Mouse (Mus musculus) frontal cortex, adult (tissue): ENCODE measurements at regions not wholly inside any gene's neighbourhood (a gene's known extent, or its start where the extent isn't known, plus 50 kb on each side); places are given as distances from the start of the nearest gene placed in this dataset.

ENCODE experiments used
- ATAC-seq: cut with Nextera tagmentation; 2 replicates; pipeline ENCODE4 v1.9.2; 2017; ENCODE audit warnings: mild to moderate bottlenecking, moderate library complexity, mixed read lengths; ENCODE audit not compliant: low TSS enrichment

DNA sequence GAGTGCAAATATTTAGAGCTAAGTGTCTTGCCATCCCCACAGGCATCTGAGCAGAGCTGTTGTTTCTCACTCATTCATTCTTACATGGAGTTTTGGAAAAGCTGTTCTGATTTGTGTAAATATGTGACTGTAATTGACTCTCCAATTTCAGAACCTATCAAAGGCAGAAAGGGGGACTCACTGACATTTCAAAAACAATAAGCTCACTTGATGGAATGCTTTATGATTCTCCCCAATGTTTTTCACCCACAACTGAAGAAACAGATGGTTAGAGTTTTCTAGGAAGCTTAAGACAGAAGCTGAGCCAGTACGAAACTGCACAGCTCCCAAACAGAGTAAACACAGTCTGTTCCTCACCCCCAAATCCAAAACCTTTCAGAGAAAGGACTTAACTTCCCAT is 460.1 kb upstream of the Etaa1 start:
- peak; percentile 84 for ATAC-seq

GRCm38 (mm10) chr11:18408071-18408752 is 454.5 kb upstream of the Etaa1 start:
- ATAC-seq: no peak

GRCm38 (mm10) chr11:18399561-18399960 is 445.9 kb upstream of the Etaa1 start:
- ATAC-seq: no peak

DNA sequence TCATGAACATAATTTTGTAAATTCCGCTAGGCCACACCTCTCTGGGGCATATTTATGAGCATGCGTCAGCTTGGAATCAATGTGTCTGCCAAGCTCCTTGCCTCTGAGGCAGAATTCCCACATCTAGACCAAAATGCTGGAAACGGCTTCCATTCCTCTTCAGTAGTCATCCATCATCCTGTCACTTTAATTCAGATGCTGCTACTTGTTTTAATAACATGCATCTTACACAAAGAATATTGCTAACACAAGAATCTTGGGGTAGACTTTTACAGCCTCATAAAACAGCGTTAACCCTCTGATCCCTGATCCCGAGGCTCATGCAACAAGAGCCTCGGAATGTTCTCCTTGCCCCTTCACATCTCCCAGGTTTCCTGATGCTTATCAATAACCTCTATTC is 442.7 kb upstream of the Etaa1 start:
- no peak for ATAC-seq

- ATAC-seq: no peak
Measured at GRCm38 (mm10) chr11:18395631-18396030, 442.0 kb upstream of the Etaa1 start.

DNA sequence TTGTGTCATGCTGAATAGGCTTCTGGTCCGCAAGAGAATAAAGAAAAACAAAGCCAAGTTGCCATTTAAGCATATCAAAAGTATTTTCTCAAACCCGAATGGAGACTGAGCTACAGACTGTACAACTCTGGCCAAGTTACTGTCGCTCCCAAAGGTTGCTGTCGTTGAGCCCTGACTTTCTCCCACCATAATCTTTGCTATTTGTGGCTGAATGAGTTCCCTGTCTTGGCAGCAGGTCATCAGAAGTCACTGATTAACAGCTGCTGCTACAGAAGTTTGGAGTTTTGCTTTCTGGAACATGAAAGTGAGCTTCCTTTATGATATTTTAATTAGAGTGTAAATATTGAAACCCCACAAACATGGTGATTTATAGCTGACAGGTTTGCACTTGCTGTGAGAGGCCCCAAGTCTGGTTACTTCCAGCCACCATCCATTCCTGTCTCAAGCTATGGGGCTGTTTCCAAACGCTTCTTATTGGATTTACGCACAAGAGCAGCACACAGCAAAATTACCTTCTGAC is 419.2 kb upstream of the Etaa1 start:
- ATAC-seq: no peak

GRCm38 (mm10) chr11:18371304-18371703 is 417.6 kb upstream of the Etaa1 start:
- no peak for ATAC-seq

DNA sequence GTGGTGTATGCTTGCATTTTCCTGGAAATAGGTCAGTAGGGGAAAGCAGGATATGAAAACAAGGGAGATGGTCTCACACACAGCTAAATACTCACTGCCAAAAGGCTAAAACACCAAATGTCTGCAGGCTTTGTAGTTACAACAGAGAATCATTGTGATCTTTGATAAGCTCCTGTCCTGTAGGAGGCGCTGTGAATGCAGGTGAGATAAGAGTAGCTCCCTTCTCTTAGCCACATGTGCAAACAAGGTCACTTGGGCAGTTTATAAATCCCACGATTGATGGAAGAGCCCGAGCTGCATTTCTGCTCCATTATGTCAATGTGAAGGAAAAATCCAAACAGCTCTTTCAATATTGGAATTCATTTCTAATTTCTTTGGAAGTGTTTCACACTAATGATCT is 417.2 kb upstream of the Etaa1 start:
- ATAC-seq: no peak

DNA sequence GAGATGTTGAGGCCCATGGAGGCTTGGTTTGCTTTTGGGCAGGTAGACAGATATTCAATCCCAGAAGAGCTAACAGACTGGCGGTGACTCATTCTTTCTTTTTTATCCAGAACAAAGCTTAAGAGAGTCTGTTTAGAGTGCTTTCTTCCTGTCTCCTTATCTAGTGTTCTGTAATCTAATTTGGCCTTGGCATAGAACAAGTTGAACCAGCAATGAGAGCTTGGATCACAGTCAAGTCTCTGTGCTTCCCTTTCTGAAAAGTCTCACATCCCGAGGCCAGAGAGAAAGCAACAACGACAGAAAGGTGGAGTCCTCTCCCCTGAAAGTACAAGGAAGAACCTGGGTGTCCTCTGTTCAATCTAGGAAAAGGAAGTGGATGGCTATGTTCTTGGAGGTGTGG is 401.2 kb upstream of the Etaa1 start:
- peak; percentile 52 for ATAC-seq

- ATAC-seq: no peak
Measured at GRCm38 (mm10) chr11:18354156-18354555, 400.5 kb upstream of the Etaa1 start.

- no peak for ATAC-seq
Measured at GRCm38 (mm10) chr11:18347841-18348240, 394.2 kb upstream of the Etaa1 start.

- no peak for ATAC-seq
Measured at GRCm38 (mm10) chr11:18313510-18314301, 360.0 kb upstream of the Etaa1 start.

DNA sequence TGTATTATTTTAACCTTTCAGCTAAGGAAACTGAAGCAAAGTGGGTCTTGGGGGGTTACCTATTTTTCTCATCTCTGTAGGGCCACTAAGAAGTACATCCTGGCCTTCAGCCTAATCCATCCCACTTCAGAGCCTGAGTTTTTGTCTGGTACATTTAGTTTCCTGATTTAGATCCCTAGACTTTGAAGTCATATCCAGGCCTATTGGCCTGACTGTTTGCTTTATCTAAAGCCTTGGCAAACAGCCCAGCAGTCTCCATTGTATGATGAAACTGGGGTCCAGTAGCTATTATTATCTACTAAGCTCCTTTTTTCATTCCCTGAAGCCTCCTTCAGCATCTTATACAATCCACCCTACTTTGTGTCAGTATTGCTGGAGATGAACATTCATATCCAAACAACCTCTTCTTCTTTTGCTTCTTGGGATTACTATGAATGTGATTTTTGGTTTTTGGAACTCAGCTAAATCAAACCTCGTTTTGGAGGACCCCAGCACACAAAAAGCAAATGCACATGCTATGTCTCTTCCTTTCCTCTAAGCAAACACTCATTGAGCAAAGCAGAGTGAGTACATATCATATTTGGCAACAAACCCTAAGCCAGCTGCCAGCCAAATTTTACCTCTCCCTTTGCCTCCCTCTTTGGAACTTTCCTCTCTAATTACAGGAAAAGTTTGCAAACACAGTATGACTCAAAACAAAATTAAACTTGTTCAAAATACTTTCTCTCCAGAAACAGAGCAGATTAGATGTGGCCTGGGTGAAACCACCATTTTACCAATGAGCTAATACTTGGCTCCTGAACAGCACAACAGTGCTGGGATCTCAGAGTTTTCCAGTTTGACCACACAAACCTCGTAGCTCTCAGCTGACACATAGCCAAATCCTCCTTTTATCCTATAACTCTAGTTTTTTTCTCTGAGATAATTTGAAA is 342.8 kb upstream of the Etaa1 start:
- ATAC-seq: no peak

- no peak for ATAC-seq
Measured at GRCm38 (mm10) chr11:18278585-18279136, 325.0 kb upstream of the Etaa1 start.

DNA sequence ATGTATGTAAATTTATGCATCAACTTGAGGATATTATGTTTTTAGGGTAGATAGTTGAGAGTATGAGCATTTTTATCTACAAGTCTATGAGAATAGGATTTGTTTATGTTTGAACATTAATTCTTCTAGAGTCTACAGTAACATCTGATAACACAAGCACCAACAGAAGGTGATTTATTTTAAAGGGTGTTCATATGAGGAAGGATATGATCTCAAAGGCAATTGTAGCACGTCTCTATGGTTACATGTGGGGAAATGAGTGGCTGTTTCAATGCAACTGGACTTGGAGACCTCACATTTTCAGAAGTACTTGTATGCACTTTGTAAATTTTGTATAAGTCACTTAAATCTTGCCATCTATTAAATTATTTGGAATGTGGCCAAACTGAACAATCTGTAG is 318.7 kb upstream of the Etaa1 start:
- no peak for ATAC-seq

- no peak for ATAC-seq
Measured at GRCm38 (mm10) chr11:18266161-18266560, 312.5 kb upstream of the Etaa1 start.

DNA sequence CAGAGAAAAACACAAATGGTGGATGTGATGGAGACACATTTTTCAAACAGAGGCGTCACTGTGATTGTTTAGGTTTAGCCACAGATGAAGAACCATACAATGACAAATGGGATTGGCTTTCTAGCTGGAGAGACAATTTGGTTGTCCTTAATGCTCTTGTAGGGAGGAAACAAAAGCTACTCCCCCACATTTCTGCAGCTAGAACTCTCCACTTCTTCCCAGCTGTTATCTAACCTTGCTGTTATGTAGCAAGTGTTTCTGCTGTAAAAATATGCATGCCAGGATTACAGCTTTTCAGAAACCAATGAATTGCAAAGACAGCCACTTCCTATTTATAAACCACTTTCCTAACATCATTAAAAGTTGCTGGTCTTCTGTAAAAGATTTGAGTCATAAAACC is 309.2 kb upstream of the Etaa1 start:
- ATAC-seq: peak; percentile 98

DNA sequence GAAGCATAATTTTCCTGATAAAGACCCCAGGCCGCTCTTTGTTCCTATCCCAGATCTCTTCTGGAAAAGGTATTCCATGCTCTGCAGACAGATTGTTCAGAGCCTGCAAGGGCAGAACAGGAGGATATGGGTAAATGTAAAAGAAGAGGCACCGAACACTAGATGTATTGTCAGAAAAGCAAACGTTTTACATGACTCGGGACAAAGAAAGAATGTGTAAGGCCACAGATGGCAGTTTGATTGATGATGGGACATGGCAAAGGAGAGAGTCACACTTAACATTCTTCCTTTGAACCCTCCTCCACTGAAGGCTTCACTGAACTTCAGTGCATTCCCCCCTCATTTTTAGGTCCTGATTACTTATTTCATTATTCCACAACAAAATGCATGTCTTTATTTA is 295.6 kb upstream of the Etaa1 start:
- no peak for ATAC-seq

DNA sequence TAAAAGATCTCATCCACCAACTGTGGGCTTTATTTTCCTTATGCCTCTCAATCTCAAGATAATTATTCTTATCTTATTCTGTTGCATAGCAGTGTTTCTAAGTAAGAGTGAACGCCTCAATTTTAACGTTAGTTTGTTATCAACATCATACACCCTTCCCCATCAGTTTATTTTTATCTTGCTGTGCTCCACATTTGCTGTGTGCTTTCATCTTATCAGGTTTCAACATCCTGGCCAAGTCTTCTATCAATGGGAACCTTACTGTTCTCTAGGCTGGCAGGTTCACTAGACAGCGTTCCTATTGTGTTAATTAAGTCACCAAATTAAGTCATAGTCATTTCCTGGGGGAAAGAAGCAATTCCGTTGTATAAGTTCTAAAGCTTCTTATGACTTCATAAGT is 263.1 kb upstream of the Etaa1 start:
- ATAC-seq: no peak

- ATAC-seq: no peak
Measured at GRCm38 (mm10) chr11:18173028-18173427, 219.4 kb upstream of the Etaa1 start.

GRCm38 (mm10) chr11:18171207-18171776 is 217.6 kb upstream of the Etaa1 start:
- no peak for ATAC-seq
